Mouse (Mus musculus) kidney, postnatal 36 days (tissue): ENCODE data around the gene Tdpoz2.
A peak's percentile ranks its signal among the peaks of the same experiment; 100 is the strongest.
"Not testable (repeated sequence)": the region's sequence is repeated elsewhere in the genome, so short reads cannot be mapped to it uniquely, and the experiment has no call there.

Source experiments
- DNase-seq, 2 experiments: peaks; one replicate each; pipeline ENCODE4 v3.0.0; 2021 to 2022; ENCODE audit warnings: mixed read lengths in 2 of 2

The Tdpoz2 gene

DNA sequence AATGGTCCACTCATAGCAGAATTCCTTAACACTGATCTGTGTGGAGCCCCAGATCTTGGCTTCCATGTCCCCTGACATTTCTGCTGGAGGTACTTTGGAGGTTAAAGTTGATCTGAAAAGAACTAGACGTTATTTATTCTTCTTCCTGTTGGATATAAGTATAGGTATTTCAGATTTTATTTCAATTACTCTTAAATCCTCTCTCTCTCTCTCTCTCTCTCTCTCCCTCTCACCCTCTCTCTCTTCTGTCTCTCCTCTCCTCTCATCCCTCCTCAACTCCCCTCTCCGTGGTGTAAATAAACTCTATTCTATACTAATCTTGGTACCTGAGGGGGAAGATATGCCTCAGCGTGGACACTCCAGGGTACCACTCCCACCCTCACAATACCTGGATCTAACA is at the start of gene Tdpoz2:
Tdpoz2 (minus strand) TSS at position 101 of the 400 bp plus-strand sequence.
- DNase-seq = no peak

DNA sequence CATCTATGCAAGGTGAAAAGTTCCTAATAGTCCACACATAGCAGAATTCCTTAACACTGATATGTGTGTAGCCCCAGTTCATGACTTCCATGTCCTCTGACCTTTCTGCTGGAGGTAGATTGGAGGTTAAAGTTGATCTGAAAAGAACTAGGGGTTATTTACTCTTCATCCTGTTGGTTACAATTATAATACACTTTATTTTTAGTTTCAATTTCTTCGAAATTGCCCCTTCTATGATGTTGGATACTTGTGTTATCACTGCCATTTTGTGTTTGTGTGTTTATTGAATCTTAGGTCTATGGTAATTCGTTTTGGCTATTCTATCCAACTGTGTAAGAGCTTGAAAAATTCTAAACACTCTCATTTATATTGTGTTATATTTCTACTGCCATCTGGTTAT is 40.5 kb upstream of the Tdpoz2 start, which contains the start of gene Gm37596:
Gm37596 (minus strand) TSS at position 101 of the 400 bp plus-strand sequence.
- DNase-seq = not testable (repeated sequence)

DNA sequence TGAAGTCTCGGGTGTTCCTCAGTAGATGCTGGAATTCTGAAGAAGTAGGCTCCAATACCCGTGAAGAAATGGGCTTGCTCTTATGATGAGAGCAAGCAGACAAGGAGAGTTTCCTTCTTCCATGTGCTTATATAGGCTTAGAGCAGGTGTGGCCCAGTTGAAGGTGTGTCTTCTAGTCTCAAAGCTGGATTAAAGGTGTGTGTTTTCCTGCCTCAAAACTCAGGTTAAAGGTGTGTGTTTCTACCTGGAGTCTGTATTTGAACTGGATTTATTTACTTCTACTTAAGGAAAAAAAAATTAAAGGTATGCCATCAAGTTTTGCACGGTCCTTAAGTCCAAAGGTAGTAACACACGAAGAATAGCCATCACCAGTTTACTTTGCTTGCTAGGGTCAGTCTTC is 23.7 kb upstream of the Tdpoz2 start, which contains the start of gene Tdpoz1:
Tdpoz1 (minus strand) TSS at position 101 of the 400 bp plus-strand sequence.
- DNase-seq = not testable (repeated sequence)

DNA sequence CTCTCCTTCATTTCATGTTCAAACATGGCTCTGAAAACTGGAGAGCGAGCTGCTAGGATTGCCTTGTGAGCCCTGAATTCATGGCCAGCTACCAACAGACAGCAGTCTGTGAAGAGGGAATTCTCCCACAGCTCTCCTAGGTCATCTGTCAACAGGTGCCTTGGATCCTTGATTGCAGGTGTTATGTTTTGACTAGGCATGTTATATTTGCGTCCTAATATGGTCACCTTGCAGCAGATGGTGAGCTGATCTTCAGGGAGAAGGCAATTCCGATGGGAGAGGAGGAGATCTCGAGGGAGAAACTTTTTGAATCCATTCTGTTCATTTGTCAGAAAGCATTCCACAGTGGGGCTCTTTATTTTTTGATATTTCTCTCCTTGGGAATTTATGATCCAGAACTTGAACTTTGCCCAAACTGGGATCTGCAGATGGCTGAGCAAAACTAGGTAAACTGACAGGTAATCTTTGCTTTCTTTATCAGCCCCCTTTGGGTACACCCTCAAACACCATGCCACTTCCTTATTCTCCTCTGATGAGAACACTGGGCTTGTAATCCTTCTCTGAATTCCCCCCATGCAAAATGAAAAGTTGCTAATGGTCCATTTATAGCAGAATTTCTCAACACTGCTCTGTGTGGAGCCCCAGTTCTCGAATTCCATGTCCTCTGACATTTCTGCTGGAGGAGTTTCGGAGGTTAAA is 18.5 kb upstream of the Tdpoz2 start:
- DNase-seq = not testable (repeated sequence)

DNA sequence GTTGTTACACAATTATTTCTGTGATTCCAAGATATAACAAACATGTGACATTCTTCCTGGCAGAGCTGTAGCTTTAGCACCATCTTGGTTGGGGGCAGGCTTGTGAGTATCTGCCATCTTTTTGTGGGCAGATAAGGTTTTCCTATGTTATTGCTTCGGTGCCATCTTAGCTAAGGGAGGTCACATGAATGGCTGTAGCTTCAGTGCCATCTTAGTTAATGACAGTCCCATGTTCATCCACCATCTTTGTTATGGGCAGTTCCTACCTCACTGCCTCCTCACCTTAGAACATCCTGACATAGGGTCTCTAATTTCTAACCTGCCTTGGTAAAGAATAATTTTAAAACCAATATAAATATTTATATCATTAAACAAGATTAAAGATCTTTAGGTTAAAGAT is 1.8 kb upstream of the Tdpoz2 start:
- no peak for DNase-seq

DNA sequence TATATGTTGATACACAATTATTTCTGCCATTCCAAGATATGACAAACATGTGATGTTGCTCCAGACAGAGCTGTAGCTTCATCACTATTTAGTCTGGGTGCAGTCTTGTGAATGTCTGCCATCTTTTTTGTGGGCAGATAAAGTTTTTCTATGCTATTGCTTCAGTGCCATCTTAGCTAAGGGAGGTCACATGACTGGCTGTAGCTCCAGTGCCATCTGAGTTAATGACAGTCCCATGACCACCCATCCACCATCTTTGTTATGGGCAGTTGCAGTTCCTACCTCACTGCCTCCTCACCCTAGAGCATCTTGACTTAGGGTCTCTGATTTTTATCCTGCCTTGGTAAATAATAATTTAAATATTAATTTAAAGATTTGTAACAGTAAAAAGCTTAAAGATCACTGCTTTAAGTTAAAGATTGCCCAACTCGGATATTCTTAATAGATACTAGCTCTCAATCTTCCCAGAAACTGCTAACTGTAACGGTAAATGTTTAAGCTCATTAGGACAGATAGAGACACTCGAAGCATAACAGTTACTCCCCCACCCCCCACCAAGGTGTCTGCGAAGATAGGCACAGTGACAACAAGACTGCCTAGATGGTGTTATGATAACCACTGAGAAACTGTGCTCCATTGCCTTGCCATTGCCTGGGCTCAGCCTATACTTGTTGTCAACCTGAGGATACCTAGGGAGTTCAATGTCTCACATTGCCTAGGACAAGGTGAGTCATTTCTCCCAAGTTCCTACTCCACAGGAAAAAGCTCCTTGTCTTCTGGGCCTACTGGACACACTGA is 21.4 kb downstream of the Tdpoz2 start:
- DNase-seq = not testable (repeated sequence)

DNA sequence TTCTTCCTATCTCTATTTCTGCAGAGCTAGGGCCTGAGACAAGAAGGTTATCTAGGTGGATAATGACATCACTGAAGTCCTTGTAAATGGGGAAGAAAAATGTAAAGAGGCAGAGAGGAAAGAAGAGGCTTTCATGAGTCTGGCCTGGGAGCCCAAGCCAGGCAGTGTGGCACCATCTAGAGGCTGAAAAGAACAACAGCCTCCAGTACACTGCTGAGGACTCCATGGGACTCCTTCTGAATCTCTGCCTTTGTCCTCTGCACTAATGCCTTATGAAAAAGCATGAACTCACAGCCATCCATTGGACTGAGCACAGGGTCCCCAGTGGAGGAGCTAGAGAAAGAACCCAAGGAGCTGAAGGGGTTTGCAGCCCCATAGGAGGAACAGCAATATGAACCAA is 43.5 kb downstream of the Tdpoz2 start:
- peak; percentile 47 to 49 for DNase-seq

DNA sequence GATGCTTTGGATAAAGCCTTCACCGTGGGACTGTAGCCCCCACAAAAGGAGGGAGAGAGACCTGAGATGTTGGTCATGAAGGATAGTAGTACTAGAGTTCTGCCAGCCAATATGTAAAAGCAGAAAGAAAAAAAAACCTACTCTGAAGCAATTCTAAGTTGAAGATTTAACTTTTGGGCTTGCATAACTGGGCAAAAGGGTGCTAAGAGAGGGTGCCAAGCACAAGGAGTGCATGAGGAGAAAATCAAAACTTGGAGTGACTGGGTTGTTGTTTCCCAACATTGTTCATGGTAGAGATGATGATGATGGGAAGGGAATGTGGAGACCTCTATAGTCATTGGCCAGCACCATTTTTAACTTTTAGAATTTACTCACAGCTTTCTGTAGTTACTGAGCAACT is 50.6 kb downstream of the Tdpoz2 start:
- DNase-seq = peak in 1 of 2 experiments; percentile 60
